Mouse (Mus musculus): ENCODE measurements around the gene Zfp277. TPM values are rescaled to one million over a fixed set of nuclear protein-coding genes. Genes with fewer than 3 reads are reported as not detected.

The Zfp277 gene
- polyA plus RNA-seq, 1 experiment = 45.6 TPM

DNA sequence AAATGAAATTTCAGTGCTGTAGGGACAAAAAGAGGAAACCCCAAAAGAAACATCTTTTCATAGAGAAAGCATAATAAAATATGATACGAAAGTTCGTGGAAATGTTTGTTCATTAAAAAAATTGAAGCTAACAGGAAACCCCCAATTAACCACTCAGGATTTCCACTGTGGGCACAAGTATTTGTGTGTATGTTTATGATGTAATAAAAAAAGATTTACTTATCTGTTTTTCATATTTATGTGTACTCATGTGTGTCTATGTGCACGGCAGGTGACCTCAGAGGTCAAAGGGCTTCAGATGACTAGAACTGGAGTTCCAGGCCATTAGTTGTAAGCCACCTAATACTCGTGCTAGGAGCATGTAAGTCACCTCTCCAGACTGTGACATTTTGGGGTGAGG, 173.0 kb downstream of the Zfp277 start:
- H3K27ac ChIP-seq (ENCODE audit: insufficient read depth, low read length) = no peak overlapping the region
- H3K4me1 ChIP-seq (ENCODE audit: control insufficient read depth, insufficient read depth, low read length) = no peaks in the 10 kb centered on the region
- H3K9ac ChIP-seq (ENCODE audit: low read depth, poor library complexity, severe bottlenecking) = no peak overlapping the region
- no peaks in the 10 kb centered on the region for H3K27me3 ChIP-seq (ENCODE audit: control insufficient read depth, insufficient read depth, low read length, poor library complexity, severe bottlenecking)
- no peak for TF ChIP-seq EP300 (IDR thresholded peaks at IDR 0.05; ENCODE audit: insufficient read depth, low read depth, low read length)
- no peak for TF ChIP-seq POLR2A (IDR thresholded peaks at IDR 0.05; ENCODE audit: insufficient read depth, low read length)
- no peak for TF ChIP-seq CTCF (IDR thresholded peaks at IDR 0.05; ENCODE audit: low read depth, low read length)
- no peak overlapping the region for H3K4me3 ChIP-seq (ENCODE audit: low read depth, low read length)
- H3K36me3 ChIP-seq (ENCODE audit: control insufficient read depth, insufficient read depth, low read length, poor library complexity, severe bottlenecking) = no peaks in the 10 kb centered on the region
- H3K9me3 ChIP-seq (replicated peaks; ENCODE audit: control insufficient read depth, insufficient read depth, low read length, poor library complexity, severe bottlenecking) = no peaks in the 10 kb centered on the region

DNA sequence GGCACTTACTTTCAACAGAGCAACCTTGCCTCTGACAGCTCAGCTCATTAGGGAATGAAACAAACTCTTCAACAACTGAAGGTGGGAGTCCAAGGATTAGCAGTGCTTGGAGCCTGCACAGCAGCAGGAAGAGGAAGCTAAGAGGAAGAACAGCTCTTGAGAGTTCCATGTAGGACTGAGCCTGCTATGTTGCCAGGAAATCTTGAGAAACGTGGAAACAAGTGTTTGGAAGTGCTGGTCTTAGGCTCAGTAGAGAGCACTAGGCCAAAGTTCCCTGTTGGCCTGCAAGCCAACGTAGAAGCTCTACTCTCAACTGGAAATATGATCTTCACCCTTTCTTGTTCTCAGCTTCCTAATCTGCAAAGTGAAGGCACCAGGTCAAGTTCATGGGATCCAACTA, 177.4 kb downstream of the Zfp277 start:
- Histone ChIP-seq H3K36me3 (ENCODE audit: control insufficient read depth, insufficient read depth, low read length, poor library complexity, severe bottlenecking) (no peaks in the 10 kb centered on the region), H3K4me3 (ENCODE audit: low read depth, low read length) (no peak overlapping the region), H3K27ac (ENCODE audit: insufficient read depth, low read length) (no peak overlapping the region), H3K27me3 (ENCODE audit: control insufficient read depth, insufficient read depth, low read length, poor library complexity, severe bottlenecking) (no peaks in the 10 kb centered on the region), H3K9ac (ENCODE audit: low read depth, poor library complexity, severe bottlenecking) (no peak overlapping the region), H3K4me1 (ENCODE audit: control insufficient read depth, insufficient read depth, low read length) (no peaks in the 10 kb centered on the region), H3K9me3 (replicated peaks; ENCODE audit: control insufficient read depth, insufficient read depth, low read length, poor library complexity, severe bottlenecking) (no peaks in the 10 kb centered on the region)
- TF ChIP-seq POLR2A (IDR thresholded peaks at IDR 0.05; ENCODE audit: insufficient read depth, low read length) (no peak), CTCF (IDR thresholded peaks at IDR 0.05; ENCODE audit: low read depth, low read length) (no peak), EP300 (IDR thresholded peaks at IDR 0.05; ENCODE audit: insufficient read depth, low read depth, low read length) (no peak)

Other genes with a start within 250 kb of the Zfp277 start
- gene Lsmem1, start 246.4 kb downstream of the Zfp277 start, polyA plus RNA-seq (2011; ENCODE audit: insufficient read depth, insufficient read length, low read depth, missing spikeins) = 1.0 TPM in 1 of 2 replicates, not detected in the other
- gene Ifrd1, start 197.4 kb downstream of the Zfp277 start, polyA plus RNA-seq (2011; ENCODE audit: insufficient read depth, insufficient read length, low read depth, missing spikeins) = 107 and 108 TPM in 2 replicates
- 12.7 and 13.5 TPM in 2 replicates for gene Dock4, start 50 bp upstream of the Zfp277 start, polyA plus RNA-seq (2011; ENCODE audit: insufficient read depth, insufficient read length, low read depth, missing spikeins)